In the genomic region with DNA sequence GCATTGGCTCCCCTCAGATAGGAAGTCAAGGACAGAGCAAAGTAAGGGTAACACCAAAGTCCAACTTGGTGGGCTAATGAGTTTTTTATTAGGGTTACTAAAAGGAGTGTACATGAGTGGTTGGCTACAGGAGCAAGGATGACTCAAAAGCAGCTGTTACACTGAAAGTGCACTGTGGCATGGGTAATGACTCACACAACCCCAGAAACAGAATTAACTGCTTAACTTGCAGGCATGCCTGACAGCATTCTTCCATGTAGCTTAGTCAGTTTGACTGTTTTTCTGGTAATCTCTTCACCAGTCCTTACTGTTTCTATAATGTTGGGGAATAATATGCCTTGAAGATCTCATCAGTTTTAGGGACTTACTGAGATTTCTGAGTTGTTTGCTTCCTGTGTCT, we compare ENCODE assay signal across 17 mouse cellular contexts.
DNase-seq lines count a peak whose midpoint lies in the region; TF ChIP-seq lines count a peak whose summit lies in the region.
"Had no signal": no experiment of that assay in that cellular context is flagged by ENCODE, and none has a peak within 500 bp of the region (broad histone marks: within the 10 kb centered on the region; RNA-seq: fewer than 3 reads in every experiment).

No protein-coding gene starts in this region.

- no peak for TF ChIP-seq CTCF in embryonic fibroblast, embryonic 13.5 days (IDR thresholded peaks at IDR 0.05; ENCODE audit: borderline replicate concordance, insufficient read depth, low read length)
- no peak for TF ChIP-seq CTCF in heart, adult 2 months (IDR thresholded peaks at IDR 0.05)

- intact Hi-C loops in heart, adult 2 months (cut with DNase I) = no loop called here

- H3K79me2 ChIP-seq in heart, adult 2 months (replicated peaks; ENCODE audit: control insufficient read depth, insufficient read depth, low read length) = no peaks in the 10 kb centered on the region

- H3K27ac ChIP-seq in embryonic fibroblast, embryonic 13.5 days (ENCODE audit: insufficient read depth, low read length) = peak overlapping the region; percentile 92
- no peak overlapping the region for H3K27ac ChIP-seq in heart, adult 2 months
- H3K27ac ChIP-seq: embryonic facial prominence, embryonic 10.5 days; forebrain, embryonic 15.5 days; hindbrain, embryonic 15.5 days had no signal

- H3K4me1 ChIP-seq in embryonic fibroblast, embryonic 13.5 days (ENCODE audit: control insufficient read depth, insufficient read depth, low read length) = peaks cover 5% of the 10 kb centered on the region; the same call in 1 of the 2 replicates
- no peaks in the 10 kb centered on the region for H3K4me1 ChIP-seq in heart, adult 2 months (ENCODE audit: control insufficient read depth, insufficient read depth, low read length)
- H3K4me1 ChIP-seq: embryonic facial prominence, embryonic 10.5 days; forebrain, embryonic 15.5 days; heart, embryonic 12.5 days; hindbrain, embryonic 15.5 days had no signal

- TF ChIP-seq EP300 in heart, adult 2 months (IDR thresholded peaks at IDR 0.05; ENCODE audit: insufficient read depth, low read depth, low read length) = no peak

- H3K27me3 ChIP-seq in heart, adult 2 months (ENCODE audit: control insufficient read depth, insufficient read depth, low read length) = no peaks in the 10 kb centered on the region
- H3K27me3 ChIP-seq: forebrain, embryonic 15.5 days; heart, embryonic 12.5 days; hindbrain, embryonic 15.5 days had no signal

- TF ChIP-seq POLR2A in embryonic fibroblast, embryonic 13.5 days (IDR thresholded peaks at IDR 0.05; ENCODE audit: low read depth, low read length) = no peak
- no peak for TF ChIP-seq POLR2A in heart, adult 2 months (IDR thresholded peaks at IDR 0.05; ENCODE audit: insufficient read depth, low read depth, low read length)

- DNase-seq in adrenal gland, adult (ENCODE audit: inconsistent age in 2 of 2, low spot score in 1 of 2) = peak; percentile 4 to 29
- DNase-seq in adrenal gland, postnatal 10 days = no peak
- peak; percentile 75 for DNase-seq in Muller cell, postnatal 12 days (ENCODE audit: inconsistent ontology term)
- DNase-seq in layer of hippocampus, postnatal 25 days (ENCODE audit: extremely low spot score in 1 of 2, low spot score in 1 of 2) = no peak
- no peak for DNase-seq in lung, postnatal 25 days (ENCODE audit: low spot score)
- DNase-seq in heart, adult 2 months = no peak
- DNase-seq: adrenal gland, adult 8-10 months; cerebellum, adult 2 months; cerebellum, postnatal 10 days; gastrocnemius, postnatal 10 days had no signal

- no peak overlapping the region for H3K4me3 ChIP-seq in embryonic fibroblast, embryonic 13.5 days (ENCODE audit: insufficient read depth, low read length)
- no peak overlapping the region for H3K4me3 ChIP-seq in heart, adult 2 months
- H3K4me3 ChIP-seq: embryonic facial prominence, embryonic 10.5 days; erythroblast, embryonic 14.5 days; forebrain, embryonic 15.5 days; heart, embryonic 12.5 days; hindbrain, embryonic 15.5 days had no signal

- H3K36me3 ChIP-seq in heart, adult 2 months (ENCODE audit: control insufficient read depth, insufficient read depth, low read length) = no peaks in the 10 kb centered on the region
- H3K36me3 ChIP-seq: embryonic facial prominence, embryonic 10.5 days; forebrain, embryonic 15.5 days; G1E; heart, embryonic 12.5 days; hindbrain, embryonic 15.5 days had no signal

- H3K9ac ChIP-seq in heart, adult 2 months (ENCODE audit: low read depth, low read length) = no peak overlapping the region
- H3K9ac ChIP-seq: forebrain, embryonic 15.5 days; heart, embryonic 12.5 days; hindbrain, embryonic 15.5 days had no signal

Comparison
In these comparisons a context has a peak if more than half of its experiments do, and no peak if none do; other contexts are left out.
1. DNase-seq: peak in adrenal gland, adult (2 of 2) and Muller cell, postnatal 12 days (single experiment); none in adrenal gland, postnatal 10 days (single experiment), layer of hippocampus, postnatal 25 days (0 of 2), lung, postnatal 25 days (single experiment) and heart, adult 2 months (0 of 2).